Mouse (Mus musculus) common myeloid progenitor, adult 5-6 weeks (primary cell): ENCODE data around the gene Ppp1r9a. TPM values are rescaled to one million over a fixed set of nuclear protein-coding genes. Genes with fewer than 3 reads are reported as not detected.
"Not testable (repeated sequence)": the region's sequence is repeated elsewhere in the genome, so short reads cannot be mapped to it uniquely, and the experiment has no call there.

Experiments used
- ATAC-seq: replicated peaks from 2 replicates; pipeline ENCODE4 v1.8.0; 2016; ENCODE audit warnings: low read depth, mild to moderate bottlenecking, moderate TSS enrichment, inconsistent platforms; ENCODE audit not compliant: poor library complexity, severe bottlenecking
- total RNA-seq: library from RNA; stranded (forward); fragments of 200-1000, 187-1606 nt; gene quantifications from 2 replicates; pipeline ENCODE4 v1.2.3, GENCODE M21; 2017

The Ppp1r9a gene
- total RNA-seq, result 11.4 and 17.7 TPM in 2 replicates

DNA sequence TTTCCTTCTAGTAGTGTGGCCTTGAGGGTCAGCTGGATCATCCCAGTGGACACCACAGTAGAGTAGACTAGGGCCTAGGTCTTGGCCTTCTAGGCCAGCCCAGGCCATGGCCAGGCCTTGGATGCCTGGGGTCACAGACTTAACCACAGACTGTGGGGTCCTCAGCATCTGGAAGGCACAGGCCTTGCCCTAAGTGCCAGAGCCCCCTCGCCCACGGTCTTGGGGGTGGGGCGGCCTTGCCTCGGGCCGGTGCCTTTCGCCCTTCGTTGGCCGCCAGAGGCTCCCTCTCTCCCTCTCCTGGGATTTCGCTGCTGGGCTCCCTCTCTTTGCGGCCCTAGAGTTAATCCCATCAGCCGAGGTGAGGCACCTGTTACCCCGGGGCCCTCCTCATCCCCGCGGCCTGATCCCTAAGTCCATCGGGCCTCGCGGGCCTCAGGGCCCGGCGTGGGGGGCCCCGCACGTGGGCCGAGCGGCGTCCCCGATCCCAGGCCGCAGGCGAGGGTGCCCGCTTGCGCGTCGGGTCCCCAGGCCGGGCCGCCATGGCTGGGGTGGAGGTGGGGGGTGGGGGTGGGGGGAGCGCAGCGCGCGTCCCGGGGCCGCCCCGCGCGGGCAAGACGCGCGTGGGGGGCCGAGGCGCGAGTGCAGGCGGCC, at the start of gene Ppp1r9a:
Gene Ppp1r9a, plus strand, starts transcription at position 244 of the 651 bp plus-strand sequence.
- peak; percentile 53 for ATAC-seq

DNA sequence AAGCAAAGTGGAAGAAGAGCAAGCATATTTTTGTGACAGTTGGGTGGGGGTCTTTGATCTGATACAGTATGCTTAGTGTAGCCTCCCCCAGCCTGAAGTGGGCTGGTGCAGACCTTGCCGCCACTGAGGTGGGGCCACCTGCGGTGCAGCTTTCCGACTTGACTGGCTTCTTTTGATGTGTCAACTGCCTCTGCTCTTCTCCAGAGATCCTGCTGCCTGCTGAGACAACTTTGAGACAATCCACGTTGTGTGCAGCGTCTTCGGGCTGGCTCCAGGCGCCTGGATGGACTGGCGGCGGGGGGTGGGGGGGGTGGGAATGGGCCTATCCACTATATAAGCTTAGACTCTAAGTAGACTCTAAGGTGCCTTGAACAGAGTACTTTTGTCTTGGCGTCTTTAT, 47.5 kb upstream of the Ppp1r9a start:
- no peak for ATAC-seq

DNA sequence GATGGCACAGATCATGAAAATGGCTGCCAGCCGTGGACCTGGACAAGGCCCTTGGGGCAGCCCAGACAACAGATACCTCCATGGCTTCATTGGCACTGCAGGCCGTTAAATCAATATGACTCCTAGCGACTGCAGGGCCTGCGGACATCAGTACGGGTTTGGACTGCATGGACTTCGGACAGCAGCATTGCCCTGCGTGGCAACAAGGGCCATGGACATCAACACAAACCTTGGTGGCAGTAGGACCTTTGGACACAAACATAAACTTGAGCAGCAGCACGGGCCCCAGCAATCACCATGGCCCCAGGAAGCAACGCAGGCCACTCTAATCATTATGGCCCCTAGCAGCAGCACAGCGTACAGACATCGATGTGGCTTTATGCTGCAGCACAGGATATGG, 45.8 kb upstream of the Ppp1r9a start:
- no peak for ATAC-seq

DNA sequence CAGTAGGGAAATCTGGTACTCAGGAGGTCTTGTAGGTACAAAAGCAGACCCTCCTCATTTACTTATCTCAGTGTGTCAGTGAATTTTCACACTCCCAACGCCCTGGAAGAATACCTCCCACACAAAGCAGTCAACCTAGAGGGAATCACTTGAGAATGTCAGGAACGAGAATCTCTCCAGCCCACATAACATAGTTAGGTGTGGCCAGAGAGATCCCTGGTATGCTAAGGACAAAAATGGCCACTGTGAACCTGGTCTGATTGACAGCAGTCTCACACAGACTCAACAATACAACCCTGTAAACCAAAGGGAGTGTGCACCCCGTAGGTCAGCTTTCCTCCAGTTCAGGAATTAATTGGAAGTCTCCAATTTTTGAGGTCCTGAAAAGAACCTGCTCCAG, 18.4 kb upstream of the Ppp1r9a start:
- ATAC-seq, result no peak

DNA sequence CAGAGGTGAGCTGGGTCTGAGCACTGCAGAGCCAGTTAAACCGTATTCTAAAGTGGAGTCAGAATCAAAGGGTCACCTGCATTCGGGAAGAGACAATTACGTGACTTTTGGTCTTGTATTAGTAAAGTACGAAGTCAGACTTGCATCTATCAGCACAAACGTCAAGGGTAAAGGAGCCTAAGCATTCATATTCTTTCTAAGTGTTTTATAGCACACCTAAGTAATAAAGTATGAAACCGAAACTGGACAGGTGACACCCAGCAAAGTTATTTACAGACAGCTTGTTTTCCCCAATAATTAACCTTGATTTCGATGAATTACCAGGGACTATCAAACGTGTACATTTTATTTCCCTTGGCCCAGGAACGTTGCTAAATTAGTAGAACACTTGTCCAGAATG, 13.2 kb upstream of the Ppp1r9a start:
- ATAC-seq, result no peak

DNA sequence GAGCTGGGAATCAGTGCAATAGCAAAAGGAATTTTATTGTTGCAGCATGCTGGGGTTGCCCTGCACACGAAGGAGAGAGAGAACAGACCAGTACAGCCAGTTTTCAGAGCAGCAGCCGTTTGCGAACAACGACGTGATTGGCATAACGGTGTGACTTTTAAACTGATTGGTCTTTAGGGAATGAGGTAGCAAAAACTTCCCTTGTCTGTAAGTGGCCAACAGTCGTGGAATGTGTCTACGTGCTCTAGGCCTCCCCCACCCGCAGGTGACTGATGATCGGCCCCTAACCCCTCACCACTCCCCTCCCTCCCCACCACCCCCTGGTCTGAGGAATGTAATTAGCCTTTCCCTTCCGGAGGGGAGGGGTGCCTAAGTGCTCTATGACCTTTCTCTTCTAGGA, 10.3 kb upstream of the Ppp1r9a start:
- no peak for ATAC-seq

DNA sequence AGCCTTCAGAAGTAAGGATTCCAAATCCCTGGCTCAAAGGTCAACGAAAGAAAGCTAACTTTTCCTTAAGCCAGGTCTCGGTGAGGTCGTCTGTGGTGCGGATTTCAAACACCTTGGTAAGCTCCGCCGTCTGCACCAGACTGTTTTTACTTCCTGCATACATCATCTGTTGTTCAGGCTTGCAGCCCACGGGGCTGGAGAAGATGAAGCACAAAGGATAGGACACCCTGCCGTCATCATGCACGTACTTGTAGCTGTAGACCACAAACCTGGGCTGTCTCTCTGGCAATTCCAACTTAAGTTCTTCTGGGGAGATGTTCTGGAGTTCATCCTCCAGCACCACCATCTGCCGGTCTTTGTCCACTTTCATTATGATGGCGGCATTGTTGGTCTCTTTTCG, 9.4 kb upstream of the Ppp1r9a start:
- not testable (repeated sequence) for ATAC-seq

DNA sequence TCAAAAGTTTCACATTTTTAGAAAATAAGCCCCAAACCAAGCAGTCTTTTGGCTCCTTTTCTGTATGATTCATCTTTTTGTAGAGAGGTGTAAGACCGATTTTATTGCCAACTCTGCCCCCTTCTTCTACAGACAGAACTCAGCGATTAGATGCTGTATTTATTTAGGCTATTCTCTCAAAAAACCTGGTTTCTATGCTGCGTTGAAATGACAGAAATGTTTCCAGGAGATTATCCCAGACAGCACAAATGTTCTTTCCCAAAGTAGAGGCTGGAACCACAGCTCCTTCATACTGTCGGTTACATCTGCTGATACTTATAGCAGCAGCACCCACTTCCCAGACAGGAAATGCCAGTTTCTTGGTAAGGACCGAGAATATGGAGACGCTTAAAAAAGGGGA, 2.8 kb upstream of the Ppp1r9a start:
- ATAC-seq, result no peak

DNA sequence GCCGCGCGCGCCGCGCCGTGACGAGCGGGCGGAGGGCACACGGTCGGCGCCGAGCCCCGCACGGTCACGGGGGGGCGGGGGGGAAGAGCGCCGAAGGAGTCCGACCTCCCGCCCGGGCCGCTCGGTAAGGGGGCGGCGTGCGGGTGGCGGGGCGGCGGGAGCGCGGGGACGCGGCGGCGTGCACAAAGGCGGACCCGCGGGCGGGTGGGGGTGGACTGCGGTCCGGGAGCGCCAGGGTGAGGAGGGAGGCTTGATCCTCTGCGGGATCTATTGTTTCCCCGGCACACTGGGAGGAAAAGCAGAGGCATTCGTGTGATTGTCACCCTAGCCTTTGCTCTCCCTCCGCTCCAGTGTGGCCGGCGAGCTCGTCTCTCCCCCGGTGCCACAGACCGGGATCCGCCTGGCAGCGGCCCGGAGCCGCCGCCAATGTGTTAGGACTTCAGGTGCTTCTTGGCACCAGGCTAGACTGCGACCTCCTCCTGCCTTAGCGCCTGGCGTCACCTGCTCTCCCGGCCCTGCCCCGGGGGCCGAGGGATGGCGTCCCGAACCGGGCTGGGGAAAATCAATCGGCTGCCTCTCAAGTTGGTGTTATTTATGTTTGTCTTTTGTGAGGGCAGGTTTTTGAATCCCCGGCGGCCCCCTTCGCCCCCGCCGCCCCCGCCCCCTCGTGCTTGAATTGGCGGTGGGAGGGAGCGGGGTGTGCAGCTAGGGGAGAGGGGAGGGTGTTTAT, 773 bp downstream of the Ppp1r9a start:
- peak; percentile 43 for ATAC-seq

DNA sequence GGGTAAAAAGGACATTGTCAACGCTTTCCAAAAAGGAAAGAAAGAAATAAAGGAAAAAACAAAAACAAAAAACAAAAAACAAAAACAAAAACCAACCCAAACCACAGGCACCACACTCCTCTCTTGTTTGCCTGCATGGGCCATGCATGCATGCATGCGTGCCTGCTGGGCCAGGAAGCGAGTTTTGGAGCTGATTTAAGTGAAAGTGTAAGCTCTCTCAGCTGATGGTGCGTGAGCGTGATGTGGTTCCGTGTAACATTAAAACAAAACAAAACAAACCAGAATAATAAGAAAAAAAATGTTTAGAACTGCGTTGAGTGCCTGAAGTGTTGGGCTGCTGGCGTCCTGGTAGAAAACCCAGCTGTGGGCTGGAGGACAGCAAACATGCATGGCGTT, 1.3 kb downstream of the Ppp1r9a start:
- ATAC-seq, result peak; percentile 40

DNA sequence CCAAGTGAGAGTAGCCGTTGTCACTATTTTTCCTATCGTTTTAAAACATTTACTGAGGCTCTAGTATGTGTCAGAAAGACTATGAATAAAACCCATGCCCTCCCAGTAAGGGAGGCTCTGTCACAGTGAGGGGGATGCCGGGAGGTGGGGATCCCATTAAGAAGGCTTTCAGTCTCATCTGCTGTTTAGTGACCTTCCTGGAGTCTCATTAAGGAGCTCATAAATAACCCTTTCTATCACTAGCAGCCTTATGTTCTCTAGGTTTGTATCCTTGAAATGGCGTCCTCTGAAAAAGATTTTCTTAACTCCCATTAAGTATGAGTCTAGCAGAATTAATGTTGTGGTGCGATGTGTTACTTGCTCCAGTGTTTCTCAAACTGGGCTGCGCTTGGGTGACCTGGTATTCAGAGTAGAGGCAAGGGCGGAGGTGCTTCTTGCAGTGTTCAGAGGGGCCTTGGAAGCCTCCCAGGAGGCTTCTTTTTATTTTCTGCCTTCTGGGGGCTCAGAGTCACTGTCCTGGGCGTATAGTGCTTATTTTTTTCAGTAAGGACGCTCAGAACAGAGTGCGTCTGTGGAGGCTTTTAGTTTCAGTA, 7.4 kb downstream of the Ppp1r9a start:
- ATAC-seq, result no peak

DNA sequence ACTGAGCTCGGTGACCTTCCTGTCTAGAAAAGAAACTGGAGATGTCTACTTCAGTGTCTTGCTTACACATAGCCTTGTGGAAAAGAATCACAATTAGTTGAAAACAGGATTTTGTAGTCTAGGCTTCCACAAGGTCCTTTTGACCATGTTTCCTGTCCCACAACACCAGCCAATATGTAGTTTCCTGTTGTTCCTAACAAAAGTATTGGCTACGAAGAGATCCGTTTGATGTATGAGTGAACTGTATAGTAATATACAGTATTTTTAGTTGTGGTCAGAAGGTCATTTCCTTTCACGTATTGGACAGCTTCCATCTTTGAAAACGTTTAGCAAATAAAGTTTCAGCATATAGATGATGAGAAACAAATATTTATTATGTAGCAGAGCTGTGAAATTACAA, 15.8 kb downstream of the Ppp1r9a start:
- no peak for ATAC-seq

DNA sequence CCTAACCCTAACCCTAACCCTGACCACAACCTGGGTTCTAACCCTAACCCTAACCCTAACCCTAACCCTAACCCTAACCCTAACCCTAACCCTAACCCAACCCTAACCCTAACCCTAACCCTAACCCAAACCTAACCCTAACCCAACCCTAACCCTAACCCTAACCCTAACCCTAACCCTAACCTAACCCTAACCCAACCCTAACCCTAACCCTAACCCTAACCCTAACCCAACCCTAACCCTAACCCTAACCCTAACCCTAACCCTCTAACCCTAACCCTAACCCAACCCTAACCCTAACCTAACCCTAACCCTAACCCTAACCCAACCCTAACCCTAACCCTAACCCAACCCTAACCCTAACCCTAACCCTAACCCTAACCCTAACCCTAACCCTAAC, 21.1 kb downstream of the Ppp1r9a start:
- ATAC-seq, result peak; percentile 54; the same call in 1 of the 2 replicates

DNA sequence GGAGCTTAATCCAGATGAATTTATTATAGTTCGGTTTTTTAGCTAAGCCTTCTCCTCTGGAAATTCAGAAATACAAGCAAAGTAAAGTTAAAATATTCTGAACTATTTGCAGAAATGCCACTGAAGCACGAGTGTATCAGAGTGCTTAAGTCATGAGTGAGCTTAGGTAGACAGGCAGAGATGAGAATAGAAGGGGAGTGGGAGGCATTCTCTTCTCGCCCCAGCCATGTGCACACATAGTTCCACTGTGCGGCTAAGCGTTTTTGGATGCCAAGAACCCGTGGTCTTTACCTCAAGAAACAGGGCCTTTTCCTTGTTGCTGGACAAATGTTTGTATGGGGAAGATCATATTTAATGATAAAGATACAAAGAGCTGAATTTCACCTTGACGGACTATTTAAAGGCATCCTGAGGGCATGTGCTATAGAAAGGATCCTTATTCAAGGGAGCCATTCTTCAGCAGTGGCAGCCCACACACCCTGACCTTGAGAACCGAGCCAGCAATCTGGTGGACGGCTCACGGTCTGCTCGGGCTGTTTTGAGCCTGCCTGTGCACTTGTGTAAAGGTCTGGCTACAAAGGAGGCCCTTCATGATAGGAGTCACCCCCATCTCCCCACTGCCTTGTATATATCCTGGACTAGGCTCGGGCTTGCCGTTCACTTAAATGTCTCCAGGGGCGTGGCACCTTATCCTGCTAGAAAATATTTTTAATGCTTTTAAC, 23.4 kb downstream of the Ppp1r9a start:
- ATAC-seq, result no peak

DNA sequence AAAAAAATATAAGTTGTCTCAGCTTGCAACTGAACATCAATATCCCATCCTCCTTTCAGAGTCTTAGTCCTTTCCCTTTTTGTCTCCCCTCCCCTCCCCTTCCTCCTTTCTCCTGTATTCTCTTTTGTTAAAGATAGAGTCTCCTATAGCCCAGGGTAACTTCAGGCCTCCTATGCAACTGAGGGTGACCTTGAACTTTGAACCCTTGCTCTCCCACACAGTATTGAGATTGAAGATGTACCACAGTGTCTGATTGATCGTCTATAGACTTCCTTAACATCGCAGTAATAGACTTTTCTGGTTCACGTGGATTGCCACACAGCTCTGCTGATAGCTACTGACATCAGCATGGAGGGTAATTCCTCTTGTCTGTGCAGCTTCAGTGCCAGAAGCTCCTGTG, 27.6 kb downstream of the Ppp1r9a start:
- no peak for ATAC-seq

DNA sequence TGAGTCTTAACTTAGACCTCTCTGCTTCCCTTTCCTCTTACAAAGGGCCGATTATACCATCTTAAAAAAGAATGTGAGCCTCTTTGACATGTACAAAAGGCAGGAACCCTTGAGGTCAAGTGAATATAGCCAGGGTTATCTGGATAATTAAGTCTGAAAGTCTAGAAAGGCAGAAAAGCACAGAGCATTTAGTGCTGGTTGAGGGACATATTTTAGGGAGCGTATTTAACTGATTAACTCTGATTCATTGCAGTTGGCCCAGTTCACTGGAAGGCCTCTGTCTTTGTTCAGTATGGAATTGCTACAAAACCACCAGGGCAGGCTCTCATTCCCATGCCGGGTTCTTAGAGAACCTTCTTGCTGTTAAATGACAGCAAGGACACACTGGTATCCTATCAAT, 36.2 kb downstream of the Ppp1r9a start:
- no peak for ATAC-seq

DNA sequence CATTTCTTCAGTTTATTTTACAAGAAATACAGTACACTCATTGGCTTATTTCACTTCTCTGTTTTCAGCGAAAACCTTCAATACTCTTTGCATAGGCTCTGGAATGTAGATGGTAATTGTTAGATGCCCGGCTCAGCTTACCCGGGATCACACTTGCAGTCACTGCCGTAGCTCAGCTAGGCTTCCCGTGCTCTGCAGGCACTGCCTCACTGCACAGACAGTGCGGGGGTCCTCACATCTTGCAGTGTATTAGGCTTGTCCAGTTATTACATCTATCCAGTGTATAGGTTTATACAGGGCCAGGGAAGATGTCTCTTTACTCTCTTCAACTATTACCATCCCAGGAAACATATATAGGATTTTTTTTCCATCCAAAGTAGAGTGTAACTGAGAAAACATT, 37.4 kb downstream of the Ppp1r9a start:
- no peak for ATAC-seq

DNA sequence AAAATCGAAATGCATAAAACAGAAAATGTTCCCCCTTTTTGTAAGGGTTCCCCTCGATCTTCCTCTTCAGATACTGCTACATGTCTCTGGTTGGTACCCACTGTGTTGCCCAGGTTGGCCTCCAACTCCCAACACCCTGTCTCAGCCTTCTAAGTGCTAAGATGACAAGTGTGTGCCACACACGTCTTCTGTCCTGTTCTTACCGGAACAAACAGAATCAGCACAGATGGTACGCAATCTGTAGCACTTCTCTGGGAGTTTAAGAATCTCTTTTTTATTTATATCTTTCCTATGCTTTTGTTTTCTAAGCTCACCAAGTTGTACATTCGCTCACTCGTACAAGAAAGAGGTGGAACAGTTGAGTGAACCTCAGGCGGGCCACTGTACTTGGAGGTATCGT, 37.9 kb downstream of the Ppp1r9a start:
- no peak for ATAC-seq

DNA sequence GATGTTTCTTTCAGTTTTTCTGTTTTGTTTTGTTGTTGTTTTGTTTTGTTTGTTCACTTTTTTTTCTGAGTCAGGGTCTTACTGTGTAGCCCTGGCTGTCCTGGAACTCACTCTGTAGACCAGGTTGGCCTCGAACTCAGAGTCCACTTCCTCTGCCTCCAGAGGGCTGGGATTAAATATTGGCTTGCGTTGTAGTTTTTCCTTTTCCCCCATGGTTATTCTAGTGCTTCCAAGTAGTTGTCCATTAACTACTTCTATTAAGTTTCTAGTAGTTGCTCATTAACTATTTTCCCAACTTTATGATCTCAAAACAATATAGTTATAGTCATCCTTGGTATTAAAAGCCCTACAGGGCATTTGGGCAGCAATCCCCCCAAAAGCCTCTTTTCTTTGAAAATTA, 41.1 kb downstream of the Ppp1r9a start:
- no peak for ATAC-seq

DNA sequence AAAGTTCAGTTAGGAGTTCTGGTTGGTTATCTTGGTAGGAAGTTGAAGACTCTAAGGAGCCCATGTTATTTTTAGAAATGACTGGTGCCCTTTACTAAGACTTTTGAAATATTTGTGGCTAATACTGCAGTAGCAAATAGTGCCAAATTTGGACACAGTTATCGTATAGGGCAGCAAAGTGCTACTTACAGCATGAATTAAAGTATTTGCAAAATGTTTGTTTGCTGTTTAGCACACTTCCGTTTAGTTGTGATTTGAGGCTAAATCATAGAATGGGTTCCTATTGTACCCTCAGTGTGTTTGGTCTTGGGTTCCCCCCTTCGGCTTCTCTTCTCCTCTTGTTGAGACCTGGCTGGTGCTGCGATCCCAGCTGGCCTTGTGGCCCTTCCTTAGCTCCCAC, 45.3 kb downstream of the Ppp1r9a start:
- no peak for ATAC-seq

DNA sequence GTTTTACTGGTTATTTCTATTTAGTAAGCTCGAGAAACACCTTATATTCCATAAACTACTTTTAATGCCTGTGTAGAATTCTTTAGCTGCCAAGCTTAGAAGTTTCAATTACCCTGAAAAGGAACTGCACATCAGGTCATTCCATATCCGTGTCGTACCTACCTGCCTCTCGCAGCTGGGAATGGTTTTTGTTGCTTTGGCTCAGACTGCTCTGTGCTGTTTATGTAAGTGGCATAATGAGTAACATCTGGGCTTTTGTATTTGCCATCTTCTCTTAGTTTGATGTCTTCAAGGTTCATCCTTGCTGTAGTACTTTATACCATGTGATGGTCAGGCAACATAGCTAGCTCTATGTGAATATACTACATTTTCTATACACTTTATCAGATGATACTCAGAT, 47.0 kb downstream of the Ppp1r9a start:
- ATAC-seq, result no peak
